Mouse (Mus musculus) heart, postnatal 0 days (tissue): ENCODE data around the gene Map1s.

Experiments used
- CTCF ChIP-seq: IDR thresholded peaks from 2 replicates; pipeline ENCODE4 v1.5.1; 2016; ENCODE audit warnings: antibody characterized with exemption, control low read depth, low read depth
- EP300 ChIP-seq: IDR thresholded peaks from 2 replicates; pipeline ENCODE4 v1.6.1; 2016; ENCODE audit warnings: antibody characterized with exemption, low read depth

GRCm38 (mm10) chr8:70943187-70943586, 37.5 kb downstream of the Map1s start:
- TF ChIP-seq CTCF = no peak
- no peak for TF ChIP-seq EP300
